Mouse (Mus musculus): Measurements from ENCODE around the gene Rell1. TPM values are rescaled to one million over a fixed set of nuclear protein-coding genes. Genes with fewer than 3 reads are reported as not detected.
A peak's percentile ranks its signal among the peaks of the same experiment; 100 is the strongest.

The Rell1 gene
- 10.7 and 11.3 TPM in 2 replicates for polyA plus RNA-seq (2014; fragmentation: Nextera tagmentation; extraction: Ambion mirVana)

GRCm38 (mm10) chr5:63968443-63969415 lies at the start of gene Rell1:
Gene Rell1 (minus strand): TSS chr5:63968897.
- peaks cover 12% of the 10 kb centered on the region; the same call in 1 of the 2 replicates for H3K4me1 ChIP-seq (ENCODE audit: control insufficient read depth, insufficient read depth, low read length)
- no peaks in the 10 kb centered on the region for H3K9me3 ChIP-seq (ENCODE audit: control insufficient read depth, low read length)
- WGBS = 3% methylated on average over 42 of the region's 85 CpGs
- ATAC-seq (ENCODE audit: insufficient read depth, low FRiP score, low TSS enrichment) (peak; percentile 97), DNase-seq (ENCODE audit: low spot score) (peak; percentile 98)
- H3K4me3 ChIP-seq (ENCODE audit: low read depth, low read length) = peak within 1 kb of the TSS; percentile 71
- no peaks in the 10 kb centered on the region for H3K36me3 ChIP-seq (ENCODE audit: control insufficient read depth, insufficient read depth, low read length)
- H3K9ac ChIP-seq (ENCODE audit: low read length) = peak within 1 kb of the TSS; percentile 79
- peak within 1 kb of the TSS; percentile 87 for H3K4me2 ChIP-seq (ENCODE audit: low read depth)
- H3K27me3 ChIP-seq (ENCODE audit: control insufficient read depth, insufficient read depth, low read length) = no peaks in the 10 kb centered on the region
- 0 out of 2 replicates have a peak within 1 kb of the TSS, but pooled peaks have one; percentile 14 for H3K27ac ChIP-seq (ENCODE audit: low read depth, low read length)

- DNase-seq (ENCODE audit: low spot score) (no peak), ATAC-seq (ENCODE audit: insufficient read depth, low FRiP score, low TSS enrichment) (no peak)
- no peak overlapping the region for H3K27ac ChIP-seq (ENCODE audit: low read depth, low read length)
- H3K4me2 ChIP-seq (ENCODE audit: low read depth) = no peak overlapping the region
- no peaks in the 10 kb centered on the region for H3K27me3 ChIP-seq (ENCODE audit: control insufficient read depth, insufficient read depth, low read length)
- H3K4me1 ChIP-seq (ENCODE audit: control insufficient read depth, insufficient read depth, low read length) = no peaks in the 10 kb centered on the region
- H3K36me3 ChIP-seq (ENCODE audit: control insufficient read depth, insufficient read depth, low read length) = no peaks in the 10 kb centered on the region
- H3K4me3 ChIP-seq (ENCODE audit: low read depth, low read length) = no peak overlapping the region
- WGBS = 78% methylated on average over 11 of the region's 13 CpGs
- no peak overlapping the region for H3K9ac ChIP-seq (ENCODE audit: low read length)
- H3K9me3 ChIP-seq (ENCODE audit: control insufficient read depth, low read length) = no peaks in the 10 kb centered on the region
Observed at GRCm38 (mm10) chr5:64012596-64013366, 44.1 kb upstream of the Rell1 start.

GRCm38 (mm10) chr5:64006548-64006947 lies 37.9 kb upstream of the Rell1 start:
- Histone ChIP-seq H3K27ac (ENCODE audit: low read depth, low read length) (no peak overlapping the region), H3K4me1 (ENCODE audit: control insufficient read depth, insufficient read depth, low read length) (no peaks in the 10 kb centered on the region), H3K9me3 (ENCODE audit: control insufficient read depth, low read length) (no peaks in the 10 kb centered on the region), H3K9ac (ENCODE audit: low read length) (no peak overlapping the region), H3K36me3 (ENCODE audit: control insufficient read depth, insufficient read depth, low read length) (no peaks in the 10 kb centered on the region), H3K4me3 (ENCODE audit: low read depth, low read length) (no peak overlapping the region), H3K27me3 (ENCODE audit: control insufficient read depth, insufficient read depth, low read length) (no peaks in the 10 kb centered on the region), H3K4me2 (ENCODE audit: low read depth) (no peak overlapping the region)
- 89% methylated on average over 4 of the region's 4 CpGs for WGBS
- no peak for DNase-seq (ENCODE audit: low spot score)
- no peak for ATAC-seq (ENCODE audit: insufficient read depth, low FRiP score, low TSS enrichment)

GRCm38 (mm10) chr5:64003302-64003701 lies 34.6 kb upstream of the Rell1 start:
- no peak overlapping the region for H3K4me2 ChIP-seq (ENCODE audit: low read depth)
- no peaks in the 10 kb centered on the region for H3K27me3 ChIP-seq (ENCODE audit: control insufficient read depth, insufficient read depth, low read length)
- no peaks in the 10 kb centered on the region for H3K36me3 ChIP-seq (ENCODE audit: control insufficient read depth, insufficient read depth, low read length)
- H3K9ac ChIP-seq (ENCODE audit: low read length) = no peak overlapping the region
- 87% methylated on average over 8 of the region's 8 CpGs for WGBS
- ATAC-seq (ENCODE audit: insufficient read depth, low FRiP score, low TSS enrichment) (no peak), DNase-seq (ENCODE audit: low spot score) (no peak)
- H3K4me3 ChIP-seq (ENCODE audit: low read depth, low read length) = no peak overlapping the region
- no peaks in the 10 kb centered on the region for H3K9me3 ChIP-seq (ENCODE audit: control insufficient read depth, low read length)
- H3K27ac ChIP-seq (ENCODE audit: low read depth, low read length) = no peak overlapping the region
- no peaks in the 10 kb centered on the region for H3K4me1 ChIP-seq (ENCODE audit: control insufficient read depth, insufficient read depth, low read length)

GRCm38 (mm10) chr5:63993865-63994264 lies 25.2 kb upstream of the Rell1 start:
- no peak overlapping the region for H3K27ac ChIP-seq (ENCODE audit: low read depth, low read length)
- H3K4me2 ChIP-seq (ENCODE audit: low read depth) = no peak overlapping the region
- no peak overlapping the region for H3K9ac ChIP-seq (ENCODE audit: low read length)
- no peaks in the 10 kb centered on the region for H3K9me3 ChIP-seq (ENCODE audit: control insufficient read depth, low read length)
- H3K4me1 ChIP-seq (ENCODE audit: control insufficient read depth, insufficient read depth, low read length) = no peaks in the 10 kb centered on the region
- 38% methylated on average over 3 of the region's 3 CpGs for WGBS
- no peak overlapping the region for H3K4me3 ChIP-seq (ENCODE audit: low read depth, low read length)
- ATAC-seq (ENCODE audit: insufficient read depth, low FRiP score, low TSS enrichment) (no peak), DNase-seq (ENCODE audit: low spot score) (no peak)
- no peaks in the 10 kb centered on the region for H3K36me3 ChIP-seq (ENCODE audit: control insufficient read depth, insufficient read depth, low read length)
- no peaks in the 10 kb centered on the region for H3K27me3 ChIP-seq (ENCODE audit: control insufficient read depth, insufficient read depth, low read length)

GRCm38 (mm10) chr5:63990675-63991074 lies 22.0 kb upstream of the Rell1 start:
- 88% methylated on average over 3 of the region's 3 CpGs for whole genome bisulfite sequencing
- DNase-seq (ENCODE audit: low spot score) (no peak), ATAC-seq (ENCODE audit: insufficient read depth, low FRiP score, low TSS enrichment) (no peak)
- H3K27ac ChIP-seq (ENCODE audit: low read depth, low read length) = no peak overlapping the region
- no peak overlapping the region for H3K4me2 ChIP-seq (ENCODE audit: low read depth)
- H3K36me3 ChIP-seq (ENCODE audit: control insufficient read depth, insufficient read depth, low read length) = no peaks in the 10 kb centered on the region
- no peak overlapping the region for H3K4me3 ChIP-seq (ENCODE audit: low read depth, low read length)
- no peak overlapping the region for H3K9ac ChIP-seq (ENCODE audit: low read length)
- no peaks in the 10 kb centered on the region for H3K9me3 ChIP-seq (ENCODE audit: control insufficient read depth, low read length)
- no peaks in the 10 kb centered on the region for H3K27me3 ChIP-seq (ENCODE audit: control insufficient read depth, insufficient read depth, low read length)
- no peaks in the 10 kb centered on the region for H3K4me1 ChIP-seq (ENCODE audit: control insufficient read depth, insufficient read depth, low read length)

GRCm38 (mm10) chr5:63986337-63986736 lies 17.6 kb upstream of the Rell1 start:
- Histone ChIP-seq H3K9ac (ENCODE audit: low read length) (no peak overlapping the region), H3K4me2 (ENCODE audit: low read depth) (no peak overlapping the region), H3K4me3 (ENCODE audit: low read depth, low read length) (no peak overlapping the region), H3K27me3 (ENCODE audit: control insufficient read depth, insufficient read depth, low read length) (no peaks in the 10 kb centered on the region), H3K27ac (ENCODE audit: low read depth, low read length) (no peak overlapping the region), H3K4me1 (ENCODE audit: control insufficient read depth, insufficient read depth, low read length) (no peaks in the 10 kb centered on the region), H3K9me3 (ENCODE audit: control insufficient read depth, low read length) (no peaks in the 10 kb centered on the region), H3K36me3 (ENCODE audit: control insufficient read depth, insufficient read depth, low read length) (no peaks in the 10 kb centered on the region)
- ATAC-seq (ENCODE audit: insufficient read depth, low FRiP score, low TSS enrichment) = no peak
- 88% methylated on average over 6 of the region's 6 CpGs for WGBS
- DNase-seq (ENCODE audit: low spot score) = no peak

GRCm38 (mm10) chr5:63982296-63982695 lies 13.6 kb upstream of the Rell1 start:
- DNase-seq (ENCODE audit: low spot score) = no peak
- no peaks in the 10 kb centered on the region for H3K27me3 ChIP-seq (ENCODE audit: control insufficient read depth, insufficient read depth, low read length)
- no peaks in the 10 kb centered on the region for H3K4me1 ChIP-seq (ENCODE audit: control insufficient read depth, insufficient read depth, low read length)
- H3K4me3 ChIP-seq (ENCODE audit: low read depth, low read length) = no peak overlapping the region
- no peak for ATAC-seq (ENCODE audit: insufficient read depth, low FRiP score, low TSS enrichment)
- 88% methylated on average over 11 of the region's 11 CpGs for WGBS
- H3K36me3 ChIP-seq (ENCODE audit: control insufficient read depth, insufficient read depth, low read length) = no peaks in the 10 kb centered on the region
- no peaks in the 10 kb centered on the region for H3K9me3 ChIP-seq (ENCODE audit: control insufficient read depth, low read length)
- no peak overlapping the region for H3K9ac ChIP-seq (ENCODE audit: low read length)
- no peak overlapping the region for H3K4me2 ChIP-seq (ENCODE audit: low read depth)
- H3K27ac ChIP-seq (ENCODE audit: low read depth, low read length) = no peak overlapping the region

Data from neural tube, embryonic 11.5 days (tissue).